Mouse (Mus musculus) embryonic facial prominence, embryonic 12.5 days (tissue): Measurements from ENCODE around the gene Gm14862. TPM values are rescaled to one million over a fixed set of nuclear protein-coding genes. Genes with fewer than 3 reads are reported as not detected.

Experiments used
- ATAC-seq: fragments of 200-750 bp; cut with Nextera tagmentation; 2 replicates; pipeline ENCODE4 v1.8.0; 2017; ENCODE audit not compliant: insufficient number of reproducible peaks, insufficient read depth, low FRiP score, low TSS enrichment
- H3K27ac ChIP-seq: fragments of 300-500 bp; sonication (generic); 2 replicates; pipeline ENCODE4 v1.5.1; 2016; ENCODE audit warnings: mild to moderate bottlenecking
- H3K27me3 ChIP-seq: fragments of 300-500 bp; sonication (generic); 2 replicates; pipeline ENCODE4 v1.6.1; 2016; ENCODE audit warnings: mild to moderate bottlenecking, moderate library complexity
- H3K36me3 ChIP-seq: fragments of 300-500 bp; sonication (generic); 2 replicates; pipeline ENCODE4 v1.6.1; 2016; ENCODE audit warnings: mild to moderate bottlenecking
- H3K4me1 ChIP-seq: fragments of 300-500 bp; sonication (generic); 2 replicates; pipeline ENCODE4 v1.6.1; 2016
- H3K4me2 ChIP-seq: fragments of 300-500 bp; sonication (generic); replicated peaks from 2 replicates; pipeline ENCODE4 v1.6.1; 2016; ENCODE audit warnings: mild to moderate bottlenecking, moderate library complexity
- H3K4me3 ChIP-seq: fragments of 300-500 bp; sonication (generic); 2 replicates; pipeline ENCODE4 v1.5.1; 2016; ENCODE audit warnings: mild to moderate bottlenecking
- H3K9ac ChIP-seq: fragments of 300-500 bp; sonication (generic); 2 replicates; pipeline ENCODE4 v1.6.1; 2016; ENCODE audit warnings: mild to moderate bottlenecking, moderate library complexity
- H3K9me3 ChIP-seq: fragments of 300-500 bp; sonication (generic); 2 replicates; pipeline ENCODE4 v1.6.1; 2016; ENCODE audit warnings: mild to moderate bottlenecking, moderate library complexity
- whole genome bisulfite sequencing: fragments of 180-500 bp; shearing (Covaris S2); methylation state at CpG from one replicate; pipeline ENCODE4 v1.1.7; 2016; 5-methylcytosine and 5-hydroxymethylcytosine counted together
- polyA plus RNA-seq: library from polyadenylated mRNA; unstranded; fragments of >200 nt; fragmentation: Nextera tagmentation; extraction: Ambion mirVana; gene quantifications from 2 replicates; pipeline ENCODE4 v1.2.1, GENCODE M21; 2016

The Gm14862 gene
- polyA plus RNA-seq, 1 experiment from 2014 or later, result 0.28 TPM

DNA sequence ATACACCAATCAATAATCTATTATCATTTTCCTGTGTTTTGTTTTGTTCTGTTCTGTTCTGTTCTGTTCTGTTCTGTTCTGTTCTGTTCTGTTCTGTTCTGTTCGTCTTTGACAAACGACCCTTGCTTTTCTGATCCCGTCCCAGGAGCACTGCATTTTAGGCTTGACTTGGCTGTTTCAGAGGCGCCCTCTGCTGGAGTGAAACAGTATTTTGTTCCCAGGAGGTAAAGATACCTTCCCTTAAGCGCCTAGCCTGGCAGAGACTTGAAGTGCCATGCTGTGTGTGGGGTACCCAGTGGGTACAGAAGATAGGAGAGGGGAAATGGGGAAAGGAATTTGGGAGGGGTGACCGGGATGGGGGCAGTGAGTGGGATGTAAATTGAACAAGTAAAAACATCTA is 35.5 kb downstream of the Gm14862 start:
- Histone ChIP-seq H3K36me3 (no peaks in the 10 kb centered on the region), H3K4me1 (no peaks in the 10 kb centered on the region), H3K9me3 (no peaks in the 10 kb centered on the region), H3K27ac (no peak overlapping the region), H3K4me2 (no peak overlapping the region), H3K4me3 (no peak overlapping the region), H3K27me3 (no peaks in the 10 kb centered on the region), H3K9ac (no peak overlapping the region)
- ATAC-seq, result no peak
- 29% methylated on average over 6 of the region's 6 CpGs for WGBS

DNA sequence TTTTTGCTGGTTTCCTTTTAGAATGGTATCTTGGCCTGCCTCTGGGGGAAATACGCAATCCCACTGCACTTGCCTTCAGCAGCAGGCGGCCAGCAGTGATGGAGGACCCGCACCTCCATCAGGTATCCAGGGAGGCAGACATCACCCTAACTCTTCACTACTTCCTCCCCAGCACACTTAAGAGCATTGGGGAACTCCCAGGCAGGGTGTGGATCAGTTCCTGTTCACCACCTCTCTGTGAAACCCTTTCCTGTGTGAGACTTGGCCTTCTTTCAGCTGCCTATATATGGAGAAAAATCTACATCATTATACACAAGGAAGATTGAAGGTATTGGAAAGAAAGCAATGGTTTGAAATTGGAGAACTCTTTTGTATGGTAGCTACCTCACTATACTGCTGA is 37.1 kb downstream of the Gm14862 start:
- 90% methylated on average over 3 of the region's 3 CpGs for WGBS
- no peaks in the 10 kb centered on the region for H3K27me3 ChIP-seq
- no peak for ATAC-seq
- no peaks in the 10 kb centered on the region for H3K9me3 ChIP-seq
- no peak overlapping the region for H3K4me2 ChIP-seq
- H3K36me3 ChIP-seq, result no peaks in the 10 kb centered on the region
- H3K9ac ChIP-seq, result no peak overlapping the region
- no peak overlapping the region for H3K27ac ChIP-seq
- H3K4me1 ChIP-seq, result no peaks in the 10 kb centered on the region
- no peak overlapping the region for H3K4me3 ChIP-seq

DNA sequence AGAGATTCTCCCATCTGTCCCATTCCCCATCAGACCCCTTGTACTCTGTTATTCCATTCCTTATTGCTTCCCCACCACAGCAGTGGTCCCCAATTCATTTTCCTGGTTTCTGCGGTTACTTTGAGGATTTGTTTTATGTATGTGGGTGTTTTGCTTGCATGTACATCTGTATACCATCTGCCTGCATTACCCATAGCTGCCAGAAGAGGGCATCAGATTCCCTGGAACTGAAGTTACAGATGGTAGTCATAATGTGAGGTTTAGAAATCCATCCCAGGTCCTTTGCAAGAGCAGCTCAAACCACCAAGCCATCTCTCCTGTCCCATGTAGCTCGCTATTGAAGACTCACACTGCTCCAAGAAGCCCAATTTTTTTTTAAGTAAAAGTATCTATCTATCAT is 40.5 kb downstream of the Gm14862 start:
- WGBS, result 83% methylated on average over 2 of the region's 2 CpGs
- H3K36me3 ChIP-seq, result no peaks in the 10 kb centered on the region
- no peak for ATAC-seq
- no peak overlapping the region for H3K9ac ChIP-seq
- H3K4me2 ChIP-seq, result no peak overlapping the region
- H3K27me3 ChIP-seq, result no peaks in the 10 kb centered on the region
- H3K4me1 ChIP-seq, result no peaks in the 10 kb centered on the region
- H3K4me3 ChIP-seq, result no peak overlapping the region
- H3K9me3 ChIP-seq, result no peaks in the 10 kb centered on the region
- no peak overlapping the region for H3K27ac ChIP-seq

DNA sequence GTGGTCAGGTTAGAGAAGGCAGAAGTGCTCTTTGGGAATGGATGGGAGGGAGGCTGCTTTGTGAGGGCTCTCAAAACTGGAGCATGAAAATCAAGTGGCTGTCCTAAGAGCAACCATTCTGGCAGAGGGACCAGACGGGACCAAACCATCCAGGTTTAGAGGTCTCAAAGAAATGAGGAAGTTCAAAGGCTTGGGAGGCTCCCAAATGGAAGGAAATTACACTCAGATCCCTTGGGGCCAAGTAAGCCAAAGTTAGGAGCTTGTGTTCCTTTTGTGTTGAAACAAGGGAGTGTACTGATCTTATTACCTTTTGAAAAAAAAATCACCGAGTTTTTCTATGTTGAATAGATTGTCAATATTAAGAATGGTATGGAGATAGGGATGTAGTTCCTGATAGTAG is 51.6 kb downstream of the Gm14862 start:
- no peak overlapping the region for H3K4me3 ChIP-seq
- H3K4me2 ChIP-seq, result no peak overlapping the region
- H3K27me3 ChIP-seq, result peaks cover 2% of the 10 kb centered on the region; the same call in 1 of the 2 replicates
- no peak overlapping the region for H3K9ac ChIP-seq
- no peaks in the 10 kb centered on the region for H3K9me3 ChIP-seq
- H3K4me1 ChIP-seq, result no peaks in the 10 kb centered on the region
- H3K36me3 ChIP-seq, result no peaks in the 10 kb centered on the region
- WGBS, result 68% methylated on average over 2 of the region's 2 CpGs
- no peak for ATAC-seq
- no peak overlapping the region for H3K27ac ChIP-seq

DNA sequence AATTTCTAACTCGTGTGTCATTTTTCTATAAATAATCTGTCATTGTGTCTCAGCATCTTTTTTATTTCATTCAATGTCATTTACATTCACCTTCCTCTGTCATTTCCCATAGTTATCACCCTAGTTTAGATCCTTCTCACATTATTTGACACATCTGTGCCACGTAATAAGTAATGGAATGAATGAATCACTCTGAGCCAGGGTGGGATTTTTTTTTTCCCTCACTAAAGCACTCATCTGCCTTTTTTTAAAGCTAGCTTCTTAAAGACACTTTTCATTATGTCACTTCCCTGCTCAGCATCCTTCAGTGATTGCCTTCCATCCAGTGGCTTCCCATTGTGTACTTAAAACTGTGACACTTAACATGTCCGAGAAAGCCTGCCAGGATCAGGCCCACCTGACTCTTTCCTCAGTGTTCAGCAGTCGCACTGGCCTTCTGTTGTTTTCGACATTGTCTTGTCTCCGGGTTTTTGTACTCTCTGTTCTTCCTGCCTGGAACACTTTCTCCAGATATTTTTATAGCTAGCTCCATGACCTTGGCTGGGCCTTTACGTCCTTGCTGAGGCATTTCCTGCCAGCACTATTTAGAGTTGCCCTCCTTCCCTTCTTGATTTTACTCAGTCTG is 53.8 kb downstream of the Gm14862 start:
- no peak for ATAC-seq
- Histone ChIP-seq H3K4me3 (no peak overlapping the region), H3K36me3 (no peaks in the 10 kb centered on the region), H3K27ac (no peak overlapping the region), H3K9me3 (no peaks in the 10 kb centered on the region), H3K27me3 (peaks cover 11% of the 10 kb centered on the region; the same call in 1 of the 2 replicates), H3K4me2 (no peak overlapping the region), H3K4me1 (no peaks in the 10 kb centered on the region), H3K9ac (no peak overlapping the region)
- WGBS, result 68% methylated on average over 7 of the region's 7 CpGs

DNA sequence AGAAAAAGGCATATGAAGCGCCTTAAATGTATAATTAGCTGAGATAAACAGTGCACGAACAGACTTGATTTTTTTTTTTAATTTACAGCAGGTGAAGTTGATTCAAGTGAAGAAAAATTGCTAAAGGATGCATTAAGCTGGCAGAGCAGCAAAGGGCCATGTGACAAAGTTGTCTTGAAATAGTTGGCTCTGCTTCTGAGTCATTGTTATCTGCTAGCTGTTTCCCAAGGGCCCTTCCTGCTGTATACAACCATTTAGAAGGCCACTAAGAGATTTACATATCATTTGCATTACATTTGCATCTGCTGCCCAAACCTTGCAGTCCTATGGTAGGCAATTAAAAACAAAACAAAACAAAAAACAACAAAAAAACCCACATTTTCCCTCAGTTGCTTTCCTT is 54.7 kb downstream of the Gm14862 start:
- no peak for ATAC-seq
- H3K27me3 ChIP-seq, result peaks cover 11% of the 10 kb centered on the region; the same call in 1 of the 2 replicates
- WGBS, result 54% methylated on average over 2 of the region's 2 CpGs
- H3K4me3 ChIP-seq, result no peak overlapping the region
- no peaks in the 10 kb centered on the region for H3K9me3 ChIP-seq
- H3K4me2 ChIP-seq, result no peak overlapping the region
- H3K9ac ChIP-seq, result no peak overlapping the region
- H3K4me1 ChIP-seq, result no peaks in the 10 kb centered on the region
- no peaks in the 10 kb centered on the region for H3K36me3 ChIP-seq
- no peak overlapping the region for H3K27ac ChIP-seq

Other genes starting within 250 kb of the Gm14862 start
- not detected in 2 replicates for gene Fthl17e, start 223.4 kb downstream of the Gm14862 start, polyA plus RNA-seq
- gene Fthl17f, start 193.9 kb downstream of the Gm14862 start, polyA plus RNA-seq, result not detected in 2 replicates
- not detected in 2 replicates for gene 4930402K13Rik, start 152.3 kb downstream of the Gm14862 start, polyA plus RNA-seq
- 1.1 and 1.3 TPM in 2 replicates for gene Lancl3, start 57.0 kb downstream of the Gm14862 start, polyA plus RNA-seq
- 2.3 and 2.6 TPM in 2 replicates for gene Xk, start 15.9 kb upstream of the Gm14862 start, polyA plus RNA-seq
- gene H2al1m, start 26.9 kb upstream of the Gm14862 start, polyA plus RNA-seq, result not detected in 2 replicates
- gene H2al1k, start 93.7 kb upstream of the Gm14862 start, polyA plus RNA-seq, result not detected in 2 replicates
- gene Cybb, start 230.9 kb upstream of the Gm14862 start, polyA plus RNA-seq, result 0.83 and 1.00 TPM in 2 replicates